Mouse (Mus musculus) lung, postnatal 0 days (tissue): ENCODE measurements at regions not wholly inside any gene's neighbourhood (a gene's known extent, or its start where the extent isn't known, plus 50 kb on each side); places are given as distances from the start of the nearest gene placed in this dataset.

Source experiments
- CTCF ChIP-seq: IDR thresholded peaks from 2 replicates; pipeline ENCODE4 v1.5.1; 2016; ENCODE audit warnings: antibody characterized with exemption, mild to moderate bottlenecking
- EP300 ChIP-seq: IDR thresholded peaks from 2 replicates; pipeline ENCODE4 v1.6.1; 2016; ENCODE audit warnings: antibody characterized with exemption, mild to moderate bottlenecking, control low read depth

GRCm38 (mm10) chr1:95744446-95744845 lies 77.1 kb upstream of the St8sia4 start:
- TF ChIP-seq CTCF (no peak), EP300 (no peak)
